Mouse (Mus musculus) MEL (cell line): ENCODE results near the gene Aknad1. TPM values are rescaled to one million over a fixed set of nuclear protein-coding genes. Genes with fewer than 3 reads are reported as not detected.

ENCODE experiments used
- DNase-seq: peaks from one replicate; pipeline ENCODE4 v3.0.0; 2011; ENCODE audit warnings: low read depth, low spot score
- H3K27ac ChIP-seq: 2 replicates; pipeline ENCODE4 v1.5.1; 2012; ENCODE audit warnings: low read depth, mild to moderate bottlenecking, control low read depth, low read length, moderate library complexity; ENCODE audit not compliant: control insufficient read depth
- H3K27me3 ChIP-seq, 2 experiments: fragments of 150-350 bp in 1 of 2; sonication (generic) in 1 of 2; 2 replicates each; pipeline ENCODE4 v1.6.1; 2012; ENCODE audit warnings: low read length in 2 of 2, mild to moderate bottlenecking in 2 of 2, improper control_type of control experiment in 1 of 2, moderate library complexity in 1 of 2; ENCODE audit not compliant: insufficient read depth in 2 of 2, control insufficient read depth in 1 of 2
- H3K36me3 ChIP-seq, 2 experiments: 2 replicates each; pipeline ENCODE4 v1.6.1; 2012 to 2014; ENCODE audit warnings: low read length in 2 of 2, improper control_type of control experiment in 1 of 2, inconsistent platforms in 1 of 2, mild to moderate bottlenecking in 1 of 2; ENCODE audit not compliant: insufficient read depth in 2 of 2, control insufficient read depth in 1 of 2
- H3K4me1 ChIP-seq, 2 experiments: fragments of 150-350 bp in 1 of 2; sonication (generic) in 1 of 2; 2 replicates each; pipeline ENCODE4 v1.6.1; 2012; ENCODE audit warnings: low read length in 2 of 2, improper control_type of control experiment in 1 of 2, mild to moderate bottlenecking in 1 of 2; ENCODE audit not compliant: insufficient read depth in 2 of 2, control insufficient read depth in 1 of 2
- H3K4me3 ChIP-seq, 2 experiments: fragments of 150-350 bp in 1 of 2; sonication (generic) in 1 of 2; 2 replicates each; pipeline ENCODE4 v1.5.1; 2012; ENCODE audit warnings: low read depth in 2 of 2, low read length in 2 of 2, mild to moderate bottlenecking in 2 of 2, moderate library complexity in 2 of 2, control low read depth in 1 of 2, improper control_type of control experiment in 1 of 2; ENCODE audit not compliant: control insufficient read depth in 1 of 2, insufficient read depth in 1 of 2
- H3K79me2 ChIP-seq: 2 replicates; pipeline ENCODE4 v1.6.1; 2012; ENCODE audit warnings: mild to moderate bottlenecking, low read length, moderate library complexity; ENCODE audit not compliant: control insufficient read depth, poor library complexity, insufficient read depth
- H3K9ac ChIP-seq: 2 replicates; pipeline ENCODE4 v1.6.1; 2012; ENCODE audit warnings: low read depth, mild to moderate bottlenecking, control low read depth, low read length, moderate library complexity; ENCODE audit not compliant: control insufficient read depth, poor library complexity, severe bottlenecking
- H3K9me3 ChIP-seq: fragments of 150-350 bp; sonication (generic); replicated peaks from 2 replicates; pipeline ENCODE4 v1.6.1; 2012; ENCODE audit warnings: mild to moderate bottlenecking, low read length, improper control_type of control experiment, moderate library complexity; ENCODE audit not compliant: insufficient read depth
- CHD2 ChIP-seq: IDR thresholded peaks from 2 replicates; pipeline ENCODE4 v1.6.1; 2011; ENCODE audit warnings: low read length, improper control_type of control experiment
- CTCF ChIP-seq, 3 experiments: IDR thresholded peaks in 2 of 3; conservative IDR thresholded peaks in 1 of 3; 2 replicates each; pipeline ENCODE4 v1.5.1; 2011 to 2012; ENCODE audit warnings: low read length in 3 of 3, low read depth in 2 of 3, mild to moderate bottlenecking in 2 of 3, improper control_type of control experiment in 1 of 3, inconsistent platforms in 1 of 3, mixed read lengths in 1 of 3, moderate library complexity in 1 of 3; ENCODE audit not compliant: control insufficient read depth in 1 of 3, insufficient read depth in 1 of 3, poor library complexity in 1 of 3, severe bottlenecking in 1 of 3
- E2F4 ChIP-seq: IDR thresholded peaks from 2 replicates; pipeline ENCODE4 v1.6.1; 2011; ENCODE audit warnings: low read depth, low read length, improper control_type of control experiment, borderline replicate concordance
- EP300 ChIP-seq, 2 experiments: IDR thresholded peaks; 2 replicates each; pipeline ENCODE4 v1.6.1; 2011; ENCODE audit warnings: improper control_type of control experiment in 2 of 2, low read length in 2 of 2, low read depth in 1 of 2, mild to moderate bottlenecking in 1 of 2
- GATA1 ChIP-seq: IDR thresholded peaks from 2 replicates; pipeline ENCODE4 v1.6.1; 2011; ENCODE audit warnings: low read depth, low read length, improper control_type of control experiment
- KAT2A ChIP-seq: conservative IDR thresholded peaks from 2 replicates; pipeline ENCODE4 v1.6.1; 2012; ENCODE audit warnings: low read depth, low read length, improper control_type of control experiment, inconsistent platforms
- MAX ChIP-seq: IDR thresholded peaks from 2 replicates; pipeline ENCODE4 v1.6.1; 2011; ENCODE audit warnings: low read length, improper control_type of control experiment
- MAZ ChIP-seq: IDR thresholded peaks from 2 replicates; pipeline ENCODE4 v1.6.1; 2012; ENCODE audit warnings: low read depth, mild to moderate bottlenecking, inconsistent platforms, low read length, improper control_type of control experiment
- MXI1 ChIP-seq: IDR thresholded peaks from 2 replicates; pipeline ENCODE4 v1.6.1; 2011; ENCODE audit warnings: mild to moderate bottlenecking, low read depth, low read length, improper control_type of control experiment
- MYC ChIP-seq: IDR thresholded peaks from 2 replicates; pipeline ENCODE4 v1.6.1; 2011; ENCODE audit warnings: low read depth, mild to moderate bottlenecking, low read length, improper control_type of control experiment, moderate library complexity
- POLR2A ChIP-seq, 2 experiments: IDR thresholded peaks; 2 replicates each; pipeline ENCODE4 v1.6.1; 2011 to 2012; ENCODE audit warnings: low read length in 2 of 2, mild to moderate bottlenecking in 2 of 2, control low read depth in 1 of 2, improper control_type of control experiment in 1 of 2, low read depth in 1 of 2, moderate library complexity in 1 of 2; ENCODE audit not compliant: control insufficient read depth in 1 of 2, insufficient read depth in 1 of 2, poor library complexity in 1 of 2
- RAD21 ChIP-seq: IDR thresholded peaks from 2 replicates; pipeline ENCODE4 v1.6.1; 2011; ENCODE audit warnings: mild to moderate bottlenecking, low read depth, low read length, improper control_type of control experiment
- SMC3 ChIP-seq: IDR thresholded peaks from 2 replicates; pipeline ENCODE4 v1.6.1; 2011; ENCODE audit warnings: low read depth, low read length, improper control_type of control experiment
- TCF12 ChIP-seq: IDR thresholded peaks from 2 replicates; pipeline ENCODE4 v1.6.1; 2014; ENCODE audit warnings: low read depth, mild to moderate bottlenecking, inconsistent platforms, low read length, improper control_type of control experiment, moderate library complexity
- USF1 ChIP-seq: IDR thresholded peaks from 2 replicates; pipeline ENCODE4 v1.6.1; 2014; ENCODE audit warnings: low read depth, mild to moderate bottlenecking, inconsistent platforms, low read length, improper control_type of control experiment, moderate library complexity
- USF2 ChIP-seq, 2 experiments: IDR thresholded peaks; 2 replicates each; pipeline ENCODE4 v1.6.1; 2011 to 2012; ENCODE audit warnings: improper control_type of control experiment in 2 of 2, low read length in 2 of 2, borderline replicate concordance in 1 of 2, inconsistent platforms in 1 of 2, low read depth in 1 of 2, mild to moderate bottlenecking in 1 of 2; ENCODE audit not compliant: insufficient read depth in 1 of 2
- ZC3H11A ChIP-seq: IDR thresholded peaks from 2 replicates; pipeline ENCODE4 v1.6.1; 2012; ENCODE audit warnings: low read depth, mild to moderate bottlenecking, inconsistent platforms, low read length, improper control_type of control experiment
- ZKSCAN1 ChIP-seq: IDR thresholded peaks from 2 replicates; pipeline ENCODE4 v1.6.1; 2012; ENCODE audit warnings: low read depth, mild to moderate bottlenecking, inconsistent platforms, low read length, improper control_type of control experiment, moderate library complexity
- ZNF384 ChIP-seq: IDR thresholded peaks from 2 replicates; pipeline ENCODE4 v1.6.1; 2012; ENCODE audit warnings: low read depth, mild to moderate bottlenecking, inconsistent platforms, low read length, improper control_type of control experiment
- polyA plus RNA-seq, 2 experiments: library from polyadenylated mRNA; stranded (reverse) in 1 of 2; unstranded in 1 of 2; fragments of >175 nt in 1 of 2; fragments of >200 nt in 1 of 2; gene quantifications; 2 replicates each; pipeline versions ENCODE4 v1.2.1 to v1.2.4; 2012; ENCODE audit warnings: low replicate concordance in 2 of 2, low read depth in 1 of 2; ENCODE audit not compliant: insufficient read length in 2 of 2, insufficient read depth in 1 of 2, missing spikeins in 1 of 2
- total RNA-seq: library from RNA; depleted of rRNA; stranded (reverse); fragments of 300-350 nt; gene quantifications from 2 replicates; pipeline ENCODE4 v1.2.3, GENCODE M21; 2012

Aknad1 gene
- total and polyA plus RNA-seq, 3 experiments, result 0.06 TPM; not detected in 2

DNA sequence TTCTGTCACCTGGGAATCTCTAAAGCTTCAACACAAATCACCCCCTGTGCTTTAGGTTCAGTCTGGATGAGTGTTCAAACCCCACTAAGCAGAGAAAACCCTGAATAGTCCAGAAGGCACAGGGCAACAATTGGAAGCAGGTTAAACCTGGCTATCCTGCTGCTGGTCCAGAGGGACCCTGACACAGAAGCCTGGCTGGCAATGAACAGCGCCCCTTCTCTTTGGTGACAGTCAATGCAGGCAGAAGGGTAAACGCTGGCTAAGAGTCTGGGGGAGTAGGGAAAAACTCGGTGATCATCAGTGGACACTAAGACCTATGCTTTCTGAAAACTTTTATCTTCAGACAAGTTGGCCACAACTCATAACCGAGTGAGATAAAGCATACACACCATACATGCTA lies 39.7 kb upstream of the Aknad1 start:
- no peak for TF ChIP-seq MAZ
- no peak for TF ChIP-seq KAT2A
- TF ChIP-seq, all 39 proteins: peak for 0
- no peaks in the 10 kb centered on the region for H3K9me3 ChIP-seq
- H3K27me3 ChIP-seq, result no peaks in the 10 kb centered on the region
- DNase-seq, result no peak
- no peak overlapping the region for H3K27ac ChIP-seq
- H3K36me3 ChIP-seq, result peaks cover 0 to 12% of the 10 kb centered on the region in 2 experiments; a peak in 3 of 4 replicates
- no peak overlapping the region for H3K4me3 ChIP-seq
- H3K4me1 ChIP-seq, result peaks cover 0 to 3% of the 10 kb centered on the region in 2 experiments; a peak in 3 of 4 replicates
- H3K79me2 ChIP-seq, result no peaks in the 10 kb centered on the region
- H3K9ac ChIP-seq, result no peak overlapping the region

DNA sequence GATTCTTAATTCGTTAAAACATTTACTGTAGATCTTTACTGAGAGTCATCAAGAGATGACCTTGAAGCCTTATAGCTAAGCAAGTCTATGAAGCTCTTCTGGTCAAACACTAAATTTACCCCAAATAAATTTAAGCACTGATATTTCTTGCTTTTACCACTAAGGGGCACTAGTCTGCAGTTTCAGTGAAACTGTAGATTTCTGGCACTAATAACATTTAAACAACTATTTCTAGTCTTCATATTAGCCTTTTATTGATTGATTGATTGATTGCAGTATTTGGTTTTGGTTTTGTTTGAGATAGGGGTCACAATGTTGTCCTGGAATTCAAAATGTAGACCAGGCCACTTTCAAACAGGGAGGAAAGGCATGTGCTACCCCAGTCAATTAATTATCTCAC lies 38.2 kb upstream of the Aknad1 start:
- no peaks in the 10 kb centered on the region for H3K79me2 ChIP-seq
- peak; percentile 45 for DNase-seq
- no peaks in the 10 kb centered on the region for H3K27me3 ChIP-seq
- no peak overlapping the region for H3K27ac ChIP-seq
- peaks cover 0 to 3% of the 10 kb centered on the region in 2 experiments; a peak in 3 of 4 replicates for H3K4me1 ChIP-seq
- no peak overlapping the region for H3K9ac ChIP-seq
- no peak overlapping the region for H3K4me3 ChIP-seq
- H3K36me3 ChIP-seq, result peaks cover 0 to 8% of the 10 kb centered on the region in 2 experiments; a peak in 3 of 4 replicates
- TF ChIP-seq TCF12 (no peak), SMC3 (peak; percentile 93), ZC3H11A (peak; percentile 86), POLR2A (IDR thresholded peaks at IDR 0.05; ENCODE audit: control insufficient read depth in 1 of 2, insufficient read depth in 1 of 2, low read depth in 1 of 2, low read length in 2 of 2, poor library complexity in 1 of 2) (no peak), RAD21 (peak; percentile 88), CTCF (IDR thresholded peaks at IDR 0.05 in 2 of 3, conservative IDR thresholded peaks at IDR 0.05 in 1 of 3; ENCODE audit: control insufficient read depth in 1 of 3, insufficient read depth in 1 of 3, low read depth in 2 of 3, low read length in 3 of 3, poor library complexity in 1 of 3, severe bottlenecking in 1 of 3) (peak in 2 of 3 experiments; percentile 31 to 88; a peak in 3 of 6 replicates)
- H3K9me3 ChIP-seq, result no peaks in the 10 kb centered on the region

DNA sequence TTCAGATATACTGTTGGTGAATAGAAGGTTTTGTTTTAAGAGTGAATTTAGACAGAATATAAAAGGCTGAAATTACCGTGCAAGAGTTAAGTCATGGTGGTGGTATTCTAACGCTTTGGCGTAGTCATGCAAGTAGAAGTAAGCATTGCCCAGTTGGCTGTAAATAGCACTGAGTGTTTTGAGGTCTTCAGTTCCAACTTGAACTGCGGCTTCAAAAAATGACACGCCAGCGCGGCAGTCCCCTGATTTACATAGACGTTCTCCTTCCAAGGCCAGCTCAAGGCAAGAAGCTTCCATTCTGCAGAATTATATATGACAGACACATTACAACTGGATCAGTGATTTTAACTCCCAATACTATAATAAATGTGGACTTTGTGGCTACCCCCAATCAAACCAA lies 36.7 kb upstream of the Aknad1 start:
- H3K9me3 ChIP-seq, result no peaks in the 10 kb centered on the region
- no peak overlapping the region for H3K9ac ChIP-seq
- H3K27ac ChIP-seq, result no peak overlapping the region
- TF ChIP-seq GATA1, result no peak
- TF ChIP-seq USF1, result no peak
- no peak for TF ChIP-seq CHD2
- no peak for TF ChIP-seq MYC
- TF ChIP-seq EP300 (IDR thresholded peaks at IDR 0.05; ENCODE audit: low read depth in 1 of 2, low read length in 2 of 2), result no peak
- no peak for TF ChIP-seq MAX
- no peak for TF ChIP-seq MXI1
- no peak for TF ChIP-seq E2F4
- no peak for TF ChIP-seq ZNF384
- no peak for TF ChIP-seq USF2 (IDR thresholded peaks at IDR 0.05; ENCODE audit: borderline replicate concordance in 1 of 2, insufficient read depth in 1 of 2, low read depth in 1 of 2, low read length in 2 of 2)
- no peak for TF ChIP-seq ZC3H11A
- no peak for TF ChIP-seq ZKSCAN1
- H3K79me2 ChIP-seq, result no peaks in the 10 kb centered on the region
- peaks cover 0 to 6% of the 10 kb centered on the region in 2 experiments; a peak in 3 of 4 replicates for H3K36me3 ChIP-seq
- DNase-seq, result no peak
- no peaks in the 10 kb centered on the region for H3K27me3 ChIP-seq
- H3K4me1 ChIP-seq, result peaks cover 0 to 3% of the 10 kb centered on the region in 2 experiments
- H3K4me3 ChIP-seq, result no peak overlapping the region
